Mouse (Mus musculus) intestine, postnatal 0 days (tissue): ENCODE measurements around the gene Tnfsf15. TPM values are rescaled to one million over a fixed set of nuclear protein-coding genes. Genes with fewer than 3 reads are reported as not detected.
A peak's percentile ranks its signal among the peaks of the same experiment; 100 is the strongest.

ENCODE experiments used
- ATAC-seq: fragments of 200-750 bp; cut with Nextera tagmentation; 2 replicates; pipeline ENCODE4 v1.8.0; 2017; ENCODE audit warnings: mild to moderate bottlenecking, moderate TSS enrichment, moderate library complexity
- H3K27ac ChIP-seq: fragments of 300-500 bp; sonication (generic); 2 replicates; pipeline ENCODE4 v1.5.1; 2014; ENCODE audit warnings: mild to moderate bottlenecking, low read depth, low read length, moderate library complexity
- H3K27me3 ChIP-seq: fragments of 300-500 bp; sonication (generic); replicated peaks from 2 replicates; pipeline ENCODE4 v1.6.1; 2014; ENCODE audit warnings: low read length, mixed read lengths; ENCODE audit not compliant: control insufficient read depth, insufficient read depth
- H3K36me3 ChIP-seq: fragments of 300-500 bp; sonication (generic); 2 replicates; pipeline ENCODE4 v1.6.1; 2014; ENCODE audit warnings: mild to moderate bottlenecking, moderate library complexity; ENCODE audit not compliant: control insufficient read depth, insufficient read depth
- H3K4me1 ChIP-seq: fragments of 300-500 bp; sonication (generic); replicated peaks from 2 replicates; pipeline ENCODE4 v1.6.1; 2014; ENCODE audit warnings: antibody characterized with exemption, low read length, mixed read lengths; ENCODE audit not compliant: control insufficient read depth, insufficient read depth
- H3K4me2 ChIP-seq: fragments of 300-500 bp; sonication (generic); replicated peaks from 2 replicates; pipeline ENCODE4 v1.6.1; 2014; ENCODE audit warnings: low read depth, mild to moderate bottlenecking, moderate library complexity
- H3K4me3 ChIP-seq: fragments of 300-500 bp; sonication (generic); 2 replicates; pipeline ENCODE4 v1.5.1; 2014; ENCODE audit warnings: low read depth, low read length
- H3K9ac ChIP-seq: fragments of 300-500 bp; sonication (generic); 2 replicates; pipeline ENCODE4 v1.6.1; 2014; ENCODE audit warnings: mild to moderate bottlenecking, low read depth, low read length
- H3K9me3 ChIP-seq: fragments of 300-500 bp; sonication (generic); 2 replicates; pipeline ENCODE4 v1.6.1; 2016; ENCODE audit warnings: mixed run types; ENCODE audit not compliant: control insufficient read depth
- CTCF ChIP-seq: sonication (generic); IDR thresholded peaks from 2 replicates; pipeline ENCODE4 v1.5.1; 2016; ENCODE audit warnings: low read depth, mild to moderate bottlenecking, control low read depth, antibody characterized with exemption, moderate library complexity
- WGBS: fragments of 180-500 bp; shearing (Covaris S2); extraction: QIAGEN DNeasy Blood & Tissue Kit; methylation state at CpG from one replicate; pipeline ENCODE4 v1.1.7; 2014; 5-methylcytosine and 5-hydroxymethylcytosine counted together
- polyA plus RNA-seq: library from polyadenylated mRNA; unstranded; fragments of >200 nt; fragmentation: Nextera tagmentation; extraction: Ambion mirVana; gene quantifications from 2 replicates; pipeline ENCODE4 v1.2.1, GENCODE M21; 2015

Gene Tnfsf15
- polyA plus RNA-seq, 1 experiment from 2014 or later, result 0.09 TPM

GRCm38 (mm10) chr4:63745271-63745670, 358 bp upstream of the Tnfsf15 start:
- peak; percentile 61 for ATAC-seq
- H3K9ac ChIP-seq, result no peak overlapping the region
- no peaks in the 10 kb centered on the region for H3K9me3 ChIP-seq
- no peaks in the 10 kb centered on the region for H3K36me3 ChIP-seq
- H3K4me2 ChIP-seq, result peak overlapping the region; percentile 56
- no peak overlapping the region for H3K4me3 ChIP-seq
- H3K27me3 ChIP-seq, result no peaks in the 10 kb centered on the region
- no peak overlapping the region for H3K27ac ChIP-seq
- H3K4me1 ChIP-seq, result peaks cover 14% of the 10 kb centered on the region
- 28% methylated on average over 6 of the region's 6 CpGs for WGBS
- no peak for TF ChIP-seq CTCF

DNA sequence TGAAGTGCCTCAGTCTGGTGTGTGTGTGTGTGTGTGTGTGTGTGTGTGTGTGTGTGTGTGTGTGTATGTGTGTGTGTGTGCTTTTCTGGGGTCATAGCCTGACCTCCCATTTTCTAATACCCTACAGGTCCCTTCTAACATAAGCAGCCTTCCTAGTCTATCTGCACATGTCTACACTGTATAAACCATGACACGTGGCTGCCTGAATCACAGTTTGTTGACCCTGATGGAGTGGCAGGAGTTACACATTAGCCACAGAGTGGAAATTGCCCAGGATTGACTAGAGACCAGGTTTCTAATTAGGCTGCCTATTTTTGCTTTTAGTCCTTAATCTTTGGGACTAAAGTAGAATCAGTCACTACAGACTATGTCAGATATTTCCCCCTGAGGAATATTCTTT, 1.3 kb downstream of the Tnfsf15 start:
- Histone ChIP-seq H3K9me3 (no peaks in the 10 kb centered on the region), H3K9ac (no peak overlapping the region), H3K27ac (no peak overlapping the region), H3K4me1 (peaks cover 19% of the 10 kb centered on the region), H3K4me2 (no peak overlapping the region), H3K36me3 (no peaks in the 10 kb centered on the region), H3K4me3 (no peak overlapping the region), H3K27me3 (no peaks in the 10 kb centered on the region)
- ATAC-seq, result peak; percentile 84
- TF ChIP-seq CTCF, result no peak
- WGBS, result 10% methylated on average over 1 of the region's 1 CpGs

DNA sequence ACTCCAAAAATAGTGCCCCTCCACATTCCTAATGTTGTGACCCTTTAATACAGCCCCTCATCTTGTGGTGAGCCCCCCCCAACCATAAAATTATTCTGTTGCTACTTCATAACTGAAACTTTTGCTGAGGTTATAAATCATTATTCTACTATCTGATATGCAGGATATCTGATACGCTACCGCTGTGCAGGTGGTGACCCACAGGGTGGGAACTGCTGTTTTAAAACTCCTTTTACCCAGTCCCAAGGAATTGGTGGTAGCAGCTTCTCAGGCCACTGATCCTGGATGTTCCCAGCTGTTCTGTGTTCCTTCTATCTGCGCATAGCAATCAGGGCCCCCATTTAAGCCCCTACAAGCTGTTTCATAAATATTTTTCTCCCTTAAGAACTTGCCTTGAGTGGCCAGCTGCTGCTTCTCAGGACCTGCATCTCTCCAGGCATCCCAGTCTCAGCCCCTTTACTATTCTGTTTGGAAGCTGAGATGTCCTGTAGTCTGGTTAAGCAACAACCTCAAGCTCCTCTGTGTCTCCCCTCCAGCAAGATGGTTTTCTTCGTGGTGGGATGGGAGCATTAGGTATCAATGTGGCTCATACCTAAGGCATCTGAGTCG, 2.0 kb downstream of the Tnfsf15 start:
- no peak overlapping the region for H3K9ac ChIP-seq
- H3K9me3 ChIP-seq, result no peaks in the 10 kb centered on the region
- WGBS, result 61% methylated on average over 5 of the region's 5 CpGs
- peaks cover 21% of the 10 kb centered on the region for H3K4me1 ChIP-seq
- no peak overlapping the region for H3K4me2 ChIP-seq
- H3K36me3 ChIP-seq, result no peaks in the 10 kb centered on the region
- TF ChIP-seq CTCF, result no peak
- no peak overlapping the region for H3K4me3 ChIP-seq
- H3K27me3 ChIP-seq, result no peaks in the 10 kb centered on the region
- ATAC-seq, result no peak
- H3K27ac ChIP-seq, result no peak overlapping the region

DNA sequence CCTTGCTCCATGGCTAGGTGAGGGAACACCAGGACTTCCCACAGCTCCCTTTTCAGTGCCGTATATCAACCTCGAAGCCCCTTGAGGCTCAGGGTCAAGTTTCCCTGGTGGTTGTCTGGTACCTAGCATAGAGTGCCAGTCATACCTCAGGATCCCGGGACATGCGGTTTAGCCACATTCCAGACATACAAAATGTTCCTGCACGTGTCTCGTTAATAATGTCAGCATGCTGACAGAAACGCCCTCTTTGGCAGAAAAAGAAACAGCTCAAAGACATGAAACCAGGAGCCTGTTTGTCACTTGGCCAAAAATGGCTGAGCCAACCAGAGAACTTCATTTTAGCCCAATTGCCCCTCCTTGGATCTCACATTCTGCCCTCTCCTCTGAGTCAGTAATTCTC, 2.8 kb downstream of the Tnfsf15 start:
- WGBS, result 65% methylated on average over 7 of the region's 7 CpGs
- peaks cover 21% of the 10 kb centered on the region for H3K4me1 ChIP-seq

GRCm38 (mm10) chr4:63740761-63741160, 4.2 kb downstream of the Tnfsf15 start:
- WGBS, result 92% methylated on average over 4 of the region's 4 CpGs
- H3K9me3 ChIP-seq, result no peaks in the 10 kb centered on the region
- peaks cover 21% of the 10 kb centered on the region for H3K4me1 ChIP-seq

More for the DNA sequence above, 2.8 kb downstream of the Tnfsf15 start:
- Histone ChIP-seq H3K27ac (no peak overlapping the region), H3K4me3 (no peak overlapping the region), H3K36me3 (no peaks in the 10 kb centered on the region), H3K9me3 (no peaks in the 10 kb centered on the region), H3K27me3 (no peaks in the 10 kb centered on the region), H3K4me2 (no peak overlapping the region), H3K9ac (no peak overlapping the region)
- ATAC-seq, result no peak
- TF ChIP-seq CTCF, result no peak

DNA sequence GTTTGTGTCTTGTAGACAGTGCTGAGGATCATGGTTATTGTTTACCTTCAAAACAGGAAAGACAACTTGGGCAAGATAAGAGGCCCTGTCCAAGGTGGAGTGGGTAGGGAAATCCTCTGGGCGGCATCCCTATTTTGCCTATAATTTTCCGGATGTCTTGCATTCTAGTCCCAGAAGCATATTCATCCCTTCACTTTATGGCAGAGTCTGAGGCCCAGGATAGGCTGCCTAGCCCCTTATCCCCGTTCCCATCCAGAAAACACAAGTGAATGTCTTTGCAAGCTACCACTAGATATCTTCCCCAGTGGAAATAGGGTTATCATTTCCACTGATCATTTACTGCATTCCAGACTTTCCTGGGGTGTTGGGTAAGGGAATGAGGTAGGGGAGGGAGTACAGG, 4.9 kb downstream of the Tnfsf15 start:
- H3K4me3 ChIP-seq, result no peak overlapping the region
- no peak for ATAC-seq
- H3K27ac ChIP-seq, result no peak overlapping the region
- no peaks in the 10 kb centered on the region for H3K27me3 ChIP-seq
- H3K4me1 ChIP-seq, result peaks cover 21% of the 10 kb centered on the region
- no peaks in the 10 kb centered on the region for H3K9me3 ChIP-seq
- H3K36me3 ChIP-seq, result no peaks in the 10 kb centered on the region
- WGBS, result 71% methylated on average over 3 of the region's 3 CpGs
- no peak for TF ChIP-seq CTCF
- no peak overlapping the region for H3K9ac ChIP-seq
- no peak overlapping the region for H3K4me2 ChIP-seq

More at GRCm38 (mm10) chr4:63740761-63741160, 4.2 kb downstream of the Tnfsf15 start:
- H3K27ac ChIP-seq, result no peak overlapping the region
- H3K4me3 ChIP-seq, result no peak overlapping the region
- no peak for ATAC-seq
- TF ChIP-seq CTCF, result no peak
- no peaks in the 10 kb centered on the region for H3K27me3 ChIP-seq
- H3K36me3 ChIP-seq, result no peaks in the 10 kb centered on the region
- no peak overlapping the region for H3K9ac ChIP-seq
- H3K4me2 ChIP-seq, result no peak overlapping the region
